Mouse (Mus musculus) heart, adult 9 months (tissue): ENCODE results near the gene Slx4.
A peak's percentile ranks its signal among the peaks of the same experiment; 100 is the strongest.
"Not testable (repeated sequence)": the region's sequence is repeated elsewhere in the genome, so short reads cannot be mapped to it uniquely, and the experiment has no call there.

Source experiments
- DNase-seq, 2 experiments: peaks; one replicate each; pipeline ENCODE4 v3.0.0; 2022; ENCODE audit warnings: low spot score in 2 of 2

Gene Slx4

DNA sequence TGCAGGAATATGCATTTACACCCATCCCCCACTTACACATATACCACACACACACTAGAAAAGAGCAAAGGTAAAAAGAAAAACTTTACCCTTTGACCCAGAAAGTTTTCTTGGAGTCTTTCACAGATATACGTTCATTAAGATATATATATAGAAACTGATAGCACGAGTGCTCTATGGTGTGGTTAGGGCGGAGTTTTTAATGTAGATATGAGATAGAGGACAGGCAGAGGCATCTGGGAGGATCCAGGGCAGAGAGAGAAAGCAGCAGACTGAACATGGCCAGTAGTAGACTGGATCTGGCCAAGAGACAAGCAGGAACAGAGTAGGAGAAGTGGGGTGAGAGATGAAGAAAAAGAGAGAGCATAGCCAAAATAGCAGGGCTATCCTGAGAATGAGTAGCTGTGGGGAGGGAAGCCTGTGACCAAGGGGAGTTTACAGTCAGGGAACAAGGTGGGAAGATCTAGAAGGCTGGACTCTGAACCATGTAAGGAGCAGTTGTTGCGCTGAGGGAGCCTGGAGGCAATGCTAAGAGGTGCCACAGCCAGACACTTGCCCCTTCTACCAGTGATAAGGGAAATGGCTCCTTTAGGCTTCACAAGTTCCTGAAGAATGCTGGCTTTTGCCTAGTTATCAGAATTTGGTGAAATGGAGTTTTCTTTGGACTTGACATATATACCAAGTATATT, 9.5 kb upstream of the Slx4 start:
- DNase-seq, result no peak

DNA sequence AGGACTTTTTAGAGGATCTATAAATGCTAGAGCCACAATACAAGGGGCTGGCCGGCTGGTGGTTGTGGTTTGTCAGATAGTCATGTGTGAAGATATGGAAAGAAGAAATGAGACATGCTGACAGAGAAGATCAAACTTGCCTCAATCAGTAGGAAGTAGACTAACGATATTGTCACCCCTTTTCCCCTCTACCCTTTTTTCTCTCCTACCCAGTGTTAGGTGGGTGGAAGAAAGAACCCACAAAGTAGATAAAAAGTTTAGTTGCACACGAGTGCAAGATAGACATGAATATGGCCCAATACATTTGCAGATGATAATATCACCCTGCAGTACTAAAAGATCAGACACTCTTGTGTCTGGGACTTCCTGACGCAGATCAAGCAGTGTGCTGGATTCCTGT, 15.2 kb downstream of the Slx4 start:
- DNase-seq, result no peak

DNA sequence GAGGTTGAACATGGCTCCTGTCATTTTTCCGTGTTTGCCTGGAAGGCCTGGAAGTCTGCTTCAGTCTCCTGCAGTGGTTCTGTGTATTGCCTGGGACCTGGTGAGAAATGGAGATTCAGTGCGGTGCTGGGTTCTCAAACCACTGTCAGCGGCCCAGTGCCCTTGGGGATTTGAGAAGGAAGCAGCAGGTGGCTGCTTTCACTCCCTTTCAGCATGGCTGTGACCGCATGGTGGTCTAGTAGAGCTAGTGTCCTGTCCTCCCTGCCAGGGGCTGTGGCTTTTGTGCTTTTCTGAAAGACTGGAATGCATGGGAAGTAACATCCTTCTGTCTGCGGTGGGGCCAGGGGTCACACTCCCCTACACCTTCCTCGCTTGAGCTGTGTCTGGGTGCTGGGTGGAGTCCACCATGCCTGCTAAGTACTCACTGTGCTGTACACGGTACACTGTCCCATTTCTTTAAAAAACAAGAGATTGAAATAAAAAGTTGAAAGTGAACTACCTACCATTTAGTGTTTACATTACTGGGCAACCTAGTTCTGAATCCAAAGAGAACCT, 20.3 kb downstream of the Slx4 start:
- no peak for DNase-seq

DNA sequence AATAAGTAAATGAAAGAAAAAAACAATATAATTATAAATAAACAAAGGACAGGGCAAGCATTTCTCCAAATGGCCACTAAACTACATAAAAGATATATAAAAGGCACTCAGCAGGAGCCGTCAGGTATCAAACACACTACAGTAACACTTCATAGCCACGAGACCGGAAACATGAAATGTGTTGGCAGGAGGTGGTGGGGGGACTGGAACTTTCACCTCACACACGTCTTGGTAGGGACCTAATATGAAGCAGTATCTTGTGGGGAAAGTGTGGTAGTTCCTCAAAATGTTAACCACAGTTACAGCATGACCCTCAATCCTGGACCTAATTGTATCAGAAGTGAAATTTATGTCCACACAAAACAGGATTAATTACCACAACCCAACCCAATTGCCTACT, 21.4 kb downstream of the Slx4 start:
- no peak for DNase-seq

DNA sequence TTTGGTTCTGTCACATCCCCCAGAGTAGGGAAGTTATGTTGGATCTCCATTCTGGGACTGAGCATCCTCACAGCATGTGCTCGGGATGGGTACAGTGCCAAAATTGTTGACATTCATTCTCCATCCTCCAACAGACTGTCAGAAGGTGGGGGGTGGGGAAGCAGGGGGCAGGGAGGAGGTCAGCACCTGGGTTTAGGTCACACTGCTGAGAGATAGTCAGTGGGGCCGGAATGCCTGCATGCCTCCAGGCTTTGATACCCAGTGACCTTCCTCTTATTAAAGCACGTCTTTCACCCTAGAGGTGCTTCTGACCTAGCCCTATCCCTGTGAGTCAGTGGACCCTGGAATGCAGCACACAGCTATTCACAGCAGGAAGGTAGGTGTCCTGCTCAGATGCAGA, 26.9 kb downstream of the Slx4 start:
- no peak for DNase-seq

DNA sequence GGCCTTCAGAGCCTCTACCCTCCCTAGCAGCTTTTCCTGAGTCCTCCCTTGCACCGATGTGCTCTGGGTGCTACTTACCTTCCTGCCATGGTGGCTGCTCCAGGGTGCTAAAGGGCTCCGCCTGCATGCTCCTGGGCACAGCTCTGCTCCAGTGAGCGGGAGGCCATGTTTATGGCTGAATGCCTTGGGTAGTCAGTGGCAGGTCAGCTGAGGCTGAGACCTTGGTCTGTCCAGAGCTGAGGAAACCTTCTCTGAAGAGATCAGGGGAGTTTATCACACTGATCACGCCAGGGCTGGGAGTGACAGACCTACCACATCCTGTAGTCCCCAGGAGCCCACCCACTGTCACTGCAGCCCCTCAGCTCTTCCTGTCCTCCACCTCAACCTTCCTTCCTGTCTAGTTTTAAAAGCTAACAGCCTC, 27.3 kb downstream of the Slx4 start, which contains the start of gene Nlrc3:
Gene Nlrc3, minus strand, starts transcription at position 382 of the 421 bp plus-strand sequence.
- no peak for DNase-seq

DNA sequence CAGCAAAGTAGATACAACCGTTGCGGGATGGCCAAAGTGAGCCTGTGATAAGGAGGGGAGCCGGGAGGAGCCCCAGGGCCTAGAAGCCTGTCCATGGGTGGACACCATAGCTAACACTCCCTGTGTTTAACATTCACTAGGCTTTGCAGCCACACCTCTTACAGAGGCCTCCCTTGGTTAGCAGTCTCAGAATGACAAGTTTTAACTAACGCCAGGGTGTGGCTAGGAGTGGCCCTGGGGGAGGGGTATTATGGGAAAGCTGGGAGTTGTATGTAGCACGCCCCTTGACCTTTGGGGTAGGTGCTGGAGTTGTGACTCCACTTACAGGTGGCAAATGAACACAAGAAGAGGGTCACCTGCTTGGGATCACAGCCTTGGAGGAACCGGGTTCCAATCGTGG, 27.9 kb downstream of the Slx4 start:
- DNase-seq, result no peak

DNA sequence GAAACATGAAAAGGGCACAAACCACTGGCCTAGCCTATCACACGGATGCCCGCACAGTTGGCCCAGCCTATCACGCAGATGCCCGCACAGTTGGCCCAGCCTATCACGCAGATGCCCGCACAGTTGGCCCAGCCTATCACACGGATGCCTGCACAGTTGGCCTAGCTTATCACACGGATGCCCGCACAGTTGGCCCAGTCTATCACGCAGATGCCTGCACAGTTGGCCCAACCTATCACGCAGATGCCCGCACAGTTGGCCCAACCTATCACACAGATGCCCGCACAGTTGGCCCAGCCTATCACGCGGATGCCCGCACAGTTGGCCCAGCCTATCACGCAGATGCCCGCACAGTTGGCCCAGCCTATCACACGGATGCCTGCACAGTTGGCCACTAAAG, 29.1 kb downstream of the Slx4 start:
- not testable (repeated sequence) for DNase-seq

DNA sequence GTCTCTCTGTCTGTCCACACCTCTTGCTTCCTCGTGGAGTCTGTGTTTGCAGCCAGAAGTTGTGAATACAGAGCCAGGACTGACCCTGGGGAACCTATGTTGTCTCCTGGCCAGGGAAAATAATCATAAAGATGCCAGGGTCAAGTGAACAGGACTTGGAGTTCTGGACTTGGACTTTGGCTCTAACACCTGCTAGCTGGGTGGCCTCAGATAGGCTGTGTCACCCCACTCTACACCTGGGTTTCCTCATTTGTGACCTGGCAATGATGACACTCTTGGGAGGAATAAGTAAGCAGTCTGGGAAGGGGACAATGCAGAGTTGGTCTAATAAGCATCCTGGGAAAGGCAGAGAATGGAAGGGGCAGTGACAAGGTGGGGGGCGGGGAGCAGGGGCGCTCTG, 38.0 kb downstream of the Slx4 start:
- DNase-seq, result no peak

DNA sequence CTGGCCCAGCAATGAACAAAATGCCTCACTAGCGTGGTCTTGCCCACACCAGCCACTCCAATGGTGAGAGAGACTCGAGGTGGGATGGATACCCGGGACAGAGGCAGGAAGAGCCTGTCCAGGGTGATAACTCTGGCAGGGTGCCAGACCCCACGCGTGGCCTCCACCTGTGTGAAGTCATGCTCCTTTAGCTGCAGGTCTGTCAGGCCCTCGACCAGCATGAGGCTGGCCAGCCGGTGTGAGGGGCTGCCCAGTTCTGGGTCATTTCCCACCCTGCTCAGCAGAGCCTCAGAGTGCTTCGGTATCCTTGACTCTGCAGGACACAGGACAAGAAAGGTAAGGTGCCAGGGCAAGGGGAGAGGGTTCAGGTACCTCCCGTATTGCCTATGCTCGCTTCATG, 38.6 kb downstream of the Slx4 start:
- DNase-seq, result no peak

DNA sequence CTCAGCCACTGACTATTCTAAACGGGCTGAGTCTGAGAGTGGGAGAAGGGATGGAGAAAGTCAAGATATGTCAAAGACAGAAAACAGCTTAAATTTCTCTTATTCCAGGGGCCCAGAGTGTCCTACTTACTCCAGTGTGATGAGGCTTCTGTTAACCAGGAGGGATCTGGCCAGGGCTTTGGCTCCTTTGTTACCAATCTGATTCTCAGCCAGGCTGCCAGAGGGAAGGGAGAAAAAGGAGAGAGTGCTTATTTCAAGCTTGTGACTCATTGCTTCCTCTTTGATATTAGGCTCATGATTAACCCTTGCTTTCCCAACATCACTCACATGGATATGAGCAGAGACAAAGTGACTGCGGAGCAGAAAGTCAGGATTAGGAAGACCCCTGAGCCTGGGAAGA, 44.3 kb downstream of the Slx4 start:
- peak in 1 of 2 experiments; percentile 21 for DNase-seq

DNA sequence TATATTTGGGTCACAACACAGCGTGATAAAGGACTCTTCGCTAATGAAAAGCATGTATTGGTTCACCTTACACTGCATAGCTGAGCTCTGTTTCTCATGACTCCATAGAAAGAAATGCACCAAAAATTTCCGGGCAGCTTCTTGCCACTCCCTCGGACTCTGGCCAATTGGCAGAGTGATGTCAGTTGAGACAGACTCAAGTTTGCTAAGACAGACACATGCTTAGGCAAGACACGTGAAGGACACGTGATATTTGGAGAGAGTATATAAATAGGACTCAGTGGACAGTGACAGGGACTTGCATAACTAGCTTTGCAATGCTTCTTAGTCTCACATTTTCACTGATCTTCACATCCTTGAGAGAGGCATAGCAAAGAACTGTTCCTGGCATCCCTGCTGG, 47.2 kb downstream of the Slx4 start:
- DNase-seq, result peak; percentile 35 to 47

DNA sequence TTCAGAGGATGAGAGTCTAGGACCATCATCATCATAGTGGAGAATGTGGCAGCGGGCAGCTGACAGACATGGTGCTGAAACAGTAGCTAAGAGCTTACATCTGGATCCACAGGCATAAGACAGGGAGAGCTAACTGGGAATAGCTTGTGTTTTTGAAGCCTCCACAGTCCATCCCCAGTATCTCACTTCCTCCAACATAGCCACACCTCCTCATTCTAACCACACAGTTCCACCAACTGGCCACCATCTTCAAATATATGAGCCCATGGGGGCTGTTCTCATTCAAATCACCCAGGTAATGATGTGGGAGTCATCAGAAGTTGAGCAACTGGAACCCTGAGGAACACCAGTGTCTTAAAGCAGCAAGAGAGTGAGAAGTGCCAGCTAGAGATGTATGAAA, 52.4 kb downstream of the Slx4 start:
- DNase-seq, result no peak

DNA sequence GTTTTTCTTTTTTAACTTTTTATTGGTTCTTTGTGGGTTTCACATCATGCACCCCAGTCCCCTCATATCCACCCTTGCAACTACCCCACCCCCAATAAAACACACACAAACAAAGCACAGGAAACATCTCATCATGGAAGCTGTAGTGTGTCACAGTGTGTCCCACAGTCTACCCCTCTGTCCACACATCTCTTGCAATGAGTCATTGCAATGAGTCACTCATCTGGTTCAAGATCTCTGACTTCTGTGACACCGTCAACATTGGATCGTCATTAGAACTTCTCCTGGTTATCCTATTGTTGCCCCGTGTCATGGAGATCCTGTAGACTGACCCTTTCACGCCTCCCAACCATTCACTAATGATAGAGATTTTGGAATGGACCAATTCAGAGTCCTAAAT, 68.9 kb downstream of the Slx4 start:
- no peak for DNase-seq

DNA sequence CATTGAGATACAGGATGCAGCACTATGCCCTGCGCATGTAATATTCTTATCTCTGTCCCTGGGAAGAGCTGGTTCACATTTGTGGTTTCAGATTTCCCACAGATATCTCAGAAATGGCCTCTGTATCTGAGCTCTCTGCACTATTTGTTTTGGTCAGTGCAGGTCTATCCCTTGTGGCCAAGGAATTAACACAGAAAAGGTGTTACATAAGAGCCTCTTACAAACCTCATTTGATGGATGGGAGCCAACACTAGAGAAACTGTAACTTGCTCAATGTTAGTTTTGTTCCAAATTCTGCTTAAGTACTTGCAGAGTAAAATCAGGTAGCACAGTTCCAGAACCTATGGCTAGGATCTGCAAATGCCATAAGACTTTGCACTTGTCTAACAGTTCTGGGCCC, 69.5 kb downstream of the Slx4 start:
- no peak for DNase-seq

DNA sequence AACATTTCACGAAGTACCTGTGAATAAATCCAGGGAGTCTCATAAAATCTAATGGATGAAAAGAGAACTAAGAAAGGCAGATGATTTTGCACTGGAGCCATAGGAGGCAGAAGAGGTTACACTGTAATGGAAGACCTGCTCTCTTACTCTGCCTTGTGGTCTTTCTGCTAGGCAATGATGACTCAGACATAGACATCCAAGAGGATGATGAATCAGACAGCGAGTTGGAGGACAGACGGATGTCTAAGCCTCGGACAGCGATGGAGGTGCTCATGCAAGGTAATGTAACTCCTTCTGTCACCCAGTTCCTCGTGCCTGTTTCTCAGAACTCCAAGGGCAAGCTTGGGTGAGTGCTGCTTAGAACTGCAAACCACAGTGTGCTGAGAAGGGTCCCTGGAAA, 70.0 kb downstream of the Slx4 start:
- no peak for DNase-seq

DNA sequence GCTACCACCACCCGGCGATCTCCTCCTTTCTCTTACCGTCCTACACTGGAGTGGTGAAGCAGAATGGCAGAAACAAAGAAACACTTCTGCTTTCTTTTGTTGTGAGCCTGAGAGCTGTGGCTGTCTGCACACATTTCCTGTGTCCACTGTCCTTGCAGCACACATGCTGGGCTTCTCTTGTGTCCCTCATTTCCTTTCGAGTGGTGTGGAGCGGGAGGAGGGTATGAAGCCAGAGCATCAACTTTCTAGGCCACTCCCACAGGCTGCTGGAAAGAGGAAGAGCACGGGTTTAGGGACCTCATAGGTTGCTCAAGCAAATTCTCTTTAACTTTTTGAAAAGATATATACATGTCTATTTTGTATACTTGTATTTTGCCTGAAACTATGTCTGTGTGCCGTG, 74.4 kb downstream of the Slx4 start:
- DNase-seq, result peak in 1 of 2 experiments; percentile 20
